ENCODE assay signal across 8 mouse cellular contexts in the genomic region with DNA sequence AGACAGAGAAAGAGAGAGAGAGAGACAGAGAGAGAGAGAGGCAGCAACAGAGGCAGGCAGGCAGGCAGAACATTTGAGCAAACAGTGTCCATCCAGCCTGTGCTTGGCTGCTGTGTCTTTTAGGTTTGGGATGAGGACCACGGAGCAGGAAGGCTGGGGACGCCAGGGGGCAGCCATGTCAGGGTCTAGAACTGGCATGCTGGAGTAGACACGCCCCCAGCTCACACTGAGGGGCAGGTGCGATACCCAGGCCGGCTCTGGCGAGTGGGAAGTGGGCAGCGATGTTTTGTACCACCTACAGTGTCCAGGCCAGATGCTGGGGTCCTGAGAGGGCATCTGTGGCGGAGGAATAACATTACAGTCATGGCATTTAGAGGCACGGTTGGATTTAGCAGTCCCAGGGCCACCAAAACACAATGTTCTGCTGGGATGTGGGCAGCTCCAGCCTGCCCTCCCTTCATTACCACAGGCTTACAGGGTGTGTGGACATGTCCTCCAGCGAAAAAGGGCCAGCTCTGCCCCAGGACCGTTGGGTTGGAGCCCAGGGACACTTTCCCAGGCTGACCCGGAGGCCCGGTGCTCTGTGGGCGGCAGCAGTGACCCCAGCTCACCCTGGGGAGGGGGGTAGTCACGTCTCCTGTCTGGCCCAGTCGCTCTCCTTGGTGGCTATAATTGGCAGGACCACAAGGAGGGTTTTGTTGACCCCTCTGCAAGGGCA.
DNase-seq lines count a peak whose midpoint lies in the region; ATAC-seq lines count a peak whose summit lies in the region.

No protein-coding gene starts in this region.

- WGBS in intestine, embryonic 14.5 days: 42% methylated on average over 16 of the region's 16 CpGs
- WGBS in intestine, embryonic 15.5 days: 50% methylated on average over 16 of the region's 16 CpGs
- 33% methylated on average over 16 of the region's 16 CpGs for WGBS in kidney, embryonic 15.5 days
- WGBS in midbrain, embryonic 14.5 days: 33% methylated on average over 16 of the region's 16 CpGs

- H3K4me3 ChIP-seq in intestine, embryonic 14.5 days (ENCODE audit: low read depth, low read length): no peak overlapping the region
- no peak overlapping the region for H3K4me3 ChIP-seq in intestine, embryonic 15.5 days (replicated peaks)
- H3K4me3 ChIP-seq in kidney, embryonic 15.5 days (replicated peaks): no peak overlapping the region
- no peak overlapping the region for H3K4me3 ChIP-seq in midbrain, embryonic 14.5 days (replicated peaks; ENCODE audit: low read depth, low read length)

- no peak overlapping the region for H3K4me2 ChIP-seq in intestine, embryonic 14.5 days (ENCODE audit: low read length)
- H3K4me2 ChIP-seq in intestine, embryonic 15.5 days (replicated peaks): no peak overlapping the region
- no peak overlapping the region for H3K4me2 ChIP-seq in kidney, embryonic 15.5 days
- H3K4me2 ChIP-seq in midbrain, embryonic 14.5 days (ENCODE audit: low read length): no peak overlapping the region

- H3K36me3 ChIP-seq in intestine, embryonic 14.5 days (ENCODE audit: control insufficient read depth, insufficient read depth, low read length): no peaks in the 10 kb centered on the region
- no peaks in the 10 kb centered on the region for H3K36me3 ChIP-seq in intestine, embryonic 15.5 days
- H3K36me3 ChIP-seq in kidney, embryonic 15.5 days: no peaks in the 10 kb centered on the region
- H3K36me3 ChIP-seq in midbrain, embryonic 14.5 days (ENCODE audit: control insufficient read depth, insufficient read depth, low read length): no peaks in the 10 kb centered on the region

- no peaks in the 10 kb centered on the region for H3K9me3 ChIP-seq in intestine, embryonic 14.5 days (ENCODE audit: control insufficient read depth, low read length)
- no peaks in the 10 kb centered on the region for H3K9me3 ChIP-seq in intestine, embryonic 15.5 days
- H3K9me3 ChIP-seq in kidney, embryonic 15.5 days (replicated peaks): no peaks in the 10 kb centered on the region
- no peaks in the 10 kb centered on the region for H3K9me3 ChIP-seq in midbrain, embryonic 14.5 days (ENCODE audit: control insufficient read depth, low read length)

- ATAC-seq in intestine, embryonic 14.5 days (replicated peaks; ENCODE audit: low FRiP score, low TSS enrichment, low read depth): no peak
- no peak for ATAC-seq in intestine, embryonic 15.5 days
- 0 out of 2 replicates have a peak, but pooled peaks have one; percentile 66 for ATAC-seq in kidney, embryonic 15.5 days (replicated peaks; ENCODE audit: low FRiP score)
- peak; percentile 53; the same call in 1 of the 2 replicates for ATAC-seq in midbrain, embryonic 14.5 days (ENCODE audit: low FRiP score, low TSS enrichment)

- DNase-seq in intestine, embryonic 14.5 days (ENCODE audit: low spot score): peak; percentile 64
- DNase-seq in R1 (ENCODE audit: low read depth, low spot score): peak; percentile 36
- DNase-seq in embryo, embryonic 9.5 days (ENCODE audit: extremely low spot score): peak; percentile 61
- peak; percentile 71 for DNase-seq in midbrain, embryonic 14.5 days
- DNase-seq in c-Kit-positive CD71-positive TER-119-positive erythroid progenitor cells, embryonic 14.5 days (ENCODE audit: low spot score): no peak
- no peak for DNase-seq in cerebellum, adult 8-10 months

- H3K27ac ChIP-seq in intestine, embryonic 14.5 days (ENCODE audit: low read depth): no peak overlapping the region
- H3K27ac ChIP-seq in intestine, embryonic 15.5 days: no peak overlapping the region
- H3K27ac ChIP-seq in kidney, embryonic 15.5 days: no peak overlapping the region
- no peak overlapping the region for H3K27ac ChIP-seq in midbrain, embryonic 14.5 days (replicated peaks; ENCODE audit: low read depth, low read length)

- no peak overlapping the region for H3K9ac ChIP-seq in intestine, embryonic 14.5 days (ENCODE audit: low read length)
- no peak overlapping the region for H3K9ac ChIP-seq in intestine, embryonic 15.5 days
- H3K9ac ChIP-seq in kidney, embryonic 15.5 days: no peak overlapping the region
- no peak overlapping the region for H3K9ac ChIP-seq in midbrain, embryonic 14.5 days (replicated peaks; ENCODE audit: low read length)

- no peaks in the 10 kb centered on the region for H3K27me3 ChIP-seq in intestine, embryonic 14.5 days (replicated peaks; ENCODE audit: control insufficient read depth, insufficient read depth, low read length)
- no peaks in the 10 kb centered on the region for H3K27me3 ChIP-seq in intestine, embryonic 15.5 days (replicated peaks)
- no peaks in the 10 kb centered on the region for H3K27me3 ChIP-seq in kidney, embryonic 15.5 days
- H3K27me3 ChIP-seq in midbrain, embryonic 14.5 days (ENCODE audit: control insufficient read depth, insufficient read depth, low read length): no peaks in the 10 kb centered on the region

- H3K4me1 ChIP-seq in intestine, embryonic 14.5 days (replicated peaks; ENCODE audit: control insufficient read depth, insufficient read depth, low read length): no peaks in the 10 kb centered on the region
- H3K4me1 ChIP-seq in intestine, embryonic 15.5 days (replicated peaks): no peaks in the 10 kb centered on the region
- 0 out of 2 replicates have a peak, but pooled peaks cover 4% of the 10 kb centered on the region for H3K4me1 ChIP-seq in kidney, embryonic 15.5 days
- H3K4me1 ChIP-seq in midbrain, embryonic 14.5 days (ENCODE audit: control insufficient read depth, insufficient read depth, low read length): peaks cover 7% of the 10 kb centered on the region

Comparison
In these comparisons a context has a peak if more than half of its experiments do, and no peak if none do; other contexts are left out.
1. ATAC-seq: peak in kidney, embryonic 15.5 days (single experiment) and midbrain, embryonic 14.5 days (single experiment); none in intestine, embryonic 14.5 days (single experiment) and intestine, embryonic 15.5 days (single experiment).
2. DNase-seq: peak in intestine, embryonic 14.5 days (single experiment), R1 (single experiment), embryo, embryonic 9.5 days (single experiment) and midbrain, embryonic 14.5 days (single experiment); none in c-Kit-positive CD71-positive TER-119-positive erythroid progenitor cells, embryonic 14.5 days (single experiment) and cerebellum, adult 8-10 months (single experiment).